Mouse (Mus musculus): ENCODE measurements around the gene Kncn.

- TF ChIP-seq CTCF (IDR thresholded peaks at IDR 0.05; ENCODE audit: insufficient read depth, low read depth, low read length) (no peak), POLR2A (IDR thresholded peaks at IDR 0.05; ENCODE audit: insufficient read depth, low read depth, low read length) (no peak)
Measured at GRCm38 (mm10) chr4:115935835-115936581, 51.8 kb downstream of the Kncn start.
